Mouse (Mus musculus) liver, adult 2 months (tissue): ENCODE measurements around the gene Sox12.

Source experiments
- CTCF ChIP-seq: fragments of 200-500 bp; IDR thresholded peaks from 2 replicates; pipeline ENCODE4 v1.5.1; 2011; ENCODE audit warnings: low read depth, low read length, control low read depth
- POLR2A ChIP-seq: fragments of 200-500 bp; IDR thresholded peaks from 2 replicates; pipeline ENCODE4 v1.6.1; 2011; ENCODE audit warnings: low read length, control low read depth; ENCODE audit not compliant: insufficient read depth; ENCODE audit errors: extremely low read depth

- TF ChIP-seq CTCF (no peak), POLR2A (no peak)
Observed at GRCm38 (mm10) chr2:152367917-152368316, 29.9 kb downstream of the Sox12 start.
